Mouse (Mus musculus): ENCODE data around the gene Scn2b. TPM values are rescaled to one million over a fixed set of nuclear protein-coding genes. Genes with fewer than 3 reads are reported as not detected.

Gene Scn2b
- polyA plus RNA-seq, 1 experiment from 2014 or later, result 0.38 TPM

- no peak overlapping the region for H3K4me2 ChIP-seq
- no peak overlapping the region for H3K27ac ChIP-seq
- no peak for DNase-seq
- no peaks in the 10 kb centered on the region for H3K9me3 ChIP-seq (replicated peaks)
- H3K4me3 ChIP-seq (replicated peaks), result no peak overlapping the region
- peaks cover 24% of the 10 kb centered on the region for H3K27me3 ChIP-seq
- no peak for ATAC-seq (ENCODE audit: low read depth)
- H3K4me1 ChIP-seq (replicated peaks), result peaks cover 5% of the 10 kb centered on the region; the same call in 1 of the 2 replicates
- 47% methylated on average over 6 of the region's 6 CpGs for WGBS (ENCODE audit: insufficient replicate concordance)
- no peaks in the 10 kb centered on the region for H3K36me3 ChIP-seq
- H3K9ac ChIP-seq, result no peak overlapping the region
Observed at GRCm38 (mm10) chr9:45121001-45121400, 3.4 kb downstream of the Scn2b start.

GRCm38 (mm10) chr9:45121769-45122168, 4.2 kb downstream of the Scn2b start:
- ATAC-seq (ENCODE audit: low read depth), result no peak
- DNase-seq, result peak; percentile 10
- Histone ChIP-seq H3K9ac (no peak overlapping the region), H3K9me3 (replicated peaks) (no peaks in the 10 kb centered on the region), H3K4me1 (replicated peaks) (peaks cover 5% of the 10 kb centered on the region; the same call in 1 of the 2 replicates), H3K4me3 (replicated peaks) (no peak overlapping the region), H3K27ac (no peak overlapping the region), H3K36me3 (no peaks in the 10 kb centered on the region), H3K27me3 (peaks cover 16% of the 10 kb centered on the region), H3K4me2 (peak overlapping the region; percentile 29; the same call in 1 of the 2 replicates)
- WGBS (ENCODE audit: insufficient replicate concordance), result 6% methylated on average over 10 of the region's 10 CpGs

- Histone ChIP-seq H3K4me3 (replicated peaks) (no peak overlapping the region), H3K27ac (no peak overlapping the region), H3K36me3 (no peaks in the 10 kb centered on the region), H3K27me3 (peaks cover 11% of the 10 kb centered on the region), H3K9me3 (replicated peaks) (no peaks in the 10 kb centered on the region), H3K4me2 (peak overlapping the region; percentile 29; the same call in 1 of the 2 replicates), H3K9ac (no peak overlapping the region), H3K4me1 (replicated peaks) (peaks cover 5% of the 10 kb centered on the region; the same call in 1 of the 2 replicates)
- ATAC-seq (ENCODE audit: low read depth), result no peak
- no peak for DNase-seq
- WGBS (ENCODE audit: insufficient replicate concordance), result 24% methylated on average over 9 of the region's 9 CpGs
Observed at GRCm38 (mm10) chr9:45122209-45122761, 4.7 kb downstream of the Scn2b start.

- Histone ChIP-seq H3K27me3 (no peaks in the 10 kb centered on the region), H3K9ac (no peak overlapping the region), H3K36me3 (no peaks in the 10 kb centered on the region), H3K4me3 (replicated peaks) (no peak overlapping the region), H3K9me3 (replicated peaks) (no peaks in the 10 kb centered on the region), H3K27ac (no peak overlapping the region), H3K4me1 (replicated peaks) (peaks cover 5% of the 10 kb centered on the region; the same call in 1 of the 2 replicates), H3K4me2 (no peak overlapping the region)
- no peak for ATAC-seq (ENCODE audit: low read depth)
- no peak for DNase-seq
- WGBS (ENCODE audit: insufficient replicate concordance), result 76% methylated on average over 14 of the region's 14 CpGs
Observed at GRCm38 (mm10) chr9:45125211-45125610, 7.6 kb downstream of the Scn2b start.

DNA sequence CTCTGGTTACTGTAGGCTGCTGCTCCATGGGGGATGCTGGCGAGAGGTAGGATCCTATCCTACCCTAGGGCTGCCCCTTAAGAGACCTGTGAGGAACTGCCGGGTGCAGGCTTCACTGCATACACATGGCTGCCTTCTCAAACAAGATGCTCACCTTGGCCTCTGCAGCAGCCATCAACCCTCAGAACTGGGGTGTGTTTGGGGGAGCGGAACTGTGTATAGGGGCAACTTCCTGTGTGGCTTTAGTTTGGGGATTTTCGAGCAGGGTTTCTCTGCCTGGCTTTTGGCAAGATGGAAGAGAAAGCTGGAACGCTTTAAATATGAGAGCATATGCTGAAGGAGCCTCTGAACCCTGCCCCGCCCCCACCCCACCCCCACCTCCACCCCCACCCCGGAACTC, 9.4 kb downstream of the Scn2b start:
- Histone ChIP-seq H3K9me3 (replicated peaks) (no peaks in the 10 kb centered on the region), H3K4me3 (replicated peaks) (no peak overlapping the region), H3K27ac (no peak overlapping the region), H3K9ac (no peak overlapping the region), H3K4me1 (replicated peaks) (peaks cover 4% of the 10 kb centered on the region; the same call in 1 of the 2 replicates), H3K27me3 (no peaks in the 10 kb centered on the region), H3K36me3 (no peaks in the 10 kb centered on the region), H3K4me2 (no peak overlapping the region)
- 44% methylated on average over 7 of the region's 7 CpGs for WGBS (ENCODE audit: insufficient replicate concordance)
- ATAC-seq (ENCODE audit: low read depth), result no peak
- DNase-seq, result no peak

GRCm38 (mm10) chr9:45130119-45130518, 12.5 kb downstream of the Scn2b start:
- no peaks in the 10 kb centered on the region; the same call in 1 of the 2 replicates for H3K4me1 ChIP-seq (replicated peaks)
- H3K27ac ChIP-seq, result no peak overlapping the region
- ATAC-seq (ENCODE audit: low read depth) (no peak), DNase-seq (no peak)
- peaks cover 13% of the 10 kb centered on the region for H3K27me3 ChIP-seq
- no peak overlapping the region for H3K4me2 ChIP-seq
- no peaks in the 10 kb centered on the region for H3K9me3 ChIP-seq (replicated peaks)
- H3K36me3 ChIP-seq, result no peaks in the 10 kb centered on the region
- no peak overlapping the region for H3K9ac ChIP-seq
- 51% methylated on average over 3 of the region's 3 CpGs for WGBS (ENCODE audit: insufficient replicate concordance)
- no peak overlapping the region for H3K4me3 ChIP-seq (replicated peaks)

DNA sequence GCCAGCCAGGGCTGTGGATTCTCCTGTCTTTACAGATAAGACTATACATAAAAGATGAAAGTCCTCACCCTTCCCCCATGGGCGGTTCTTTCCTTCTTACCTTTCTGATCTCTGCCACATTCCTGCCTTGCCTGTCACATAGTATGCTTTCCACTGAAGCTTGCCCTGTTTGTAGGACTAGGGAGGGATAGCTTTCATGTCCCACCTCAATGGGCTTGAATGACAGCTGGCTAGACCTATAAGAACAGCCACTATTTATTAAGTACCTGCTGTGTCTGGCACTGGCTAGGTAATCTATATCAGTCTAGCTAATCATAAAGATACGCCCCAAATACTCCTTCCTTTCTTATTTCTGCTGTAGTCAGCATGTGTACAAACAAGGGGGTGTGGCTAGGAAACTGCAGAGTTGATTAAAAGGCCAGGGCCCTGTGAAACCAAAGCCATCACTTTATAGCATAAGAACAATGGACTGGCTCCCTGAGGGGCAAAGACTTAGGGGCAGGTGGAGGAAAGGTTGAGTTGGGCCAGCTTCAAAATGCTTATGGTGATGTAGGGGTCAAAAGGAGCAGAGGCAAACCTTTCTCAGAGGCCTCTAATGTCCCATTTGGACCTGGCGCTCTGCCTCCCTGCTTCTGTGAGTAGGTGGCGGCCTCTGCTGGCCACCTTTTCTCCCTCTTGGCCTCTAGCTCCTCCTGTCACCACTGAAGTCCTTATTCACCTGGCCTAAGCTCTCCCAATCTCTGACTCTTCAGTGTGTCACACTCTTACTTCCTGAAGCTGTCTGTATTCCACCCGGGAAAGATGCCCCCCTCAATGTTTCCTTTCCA, 16.1 kb downstream of the Scn2b start:
- Histone ChIP-seq H3K36me3 (no peaks in the 10 kb centered on the region), H3K27me3 (peaks cover 49% of the 10 kb centered on the region), H3K27ac (no peak overlapping the region), H3K4me3 (replicated peaks) (no peak overlapping the region), H3K4me1 (replicated peaks) (peaks cover 19% of the 10 kb centered on the region), H3K4me2 (no peak overlapping the region), H3K9me3 (replicated peaks) (no peaks in the 10 kb centered on the region), H3K9ac (no peak overlapping the region)
- 12% methylated on average over 5 of the region's 5 CpGs for WGBS (ENCODE audit: insufficient replicate concordance)
- DNase-seq (no peak), ATAC-seq (ENCODE audit: low read depth) (no peak)

- H3K36me3 ChIP-seq, result no peaks in the 10 kb centered on the region
- no peak overlapping the region for H3K9ac ChIP-seq
- H3K4me3 ChIP-seq (replicated peaks), result no peak overlapping the region
- H3K27me3 ChIP-seq, result peaks cover 77% of the 10 kb centered on the region
- DNase-seq (peak; percentile 6), ATAC-seq (ENCODE audit: low read depth) (peak; percentile 79)
- H3K27ac ChIP-seq, result peak overlapping the region; percentile 68
- no peaks in the 10 kb centered on the region for H3K9me3 ChIP-seq (replicated peaks)
- 13% methylated on average over 7 of the region's 7 CpGs for WGBS (ENCODE audit: insufficient replicate concordance)
- no peak overlapping the region for H3K4me2 ChIP-seq
- peaks cover 19% of the 10 kb centered on the region for H3K4me1 ChIP-seq (replicated peaks)
Observed at GRCm38 (mm10) chr9:45136442-45137169, 19.0 kb downstream of the Scn2b start.

DNA sequence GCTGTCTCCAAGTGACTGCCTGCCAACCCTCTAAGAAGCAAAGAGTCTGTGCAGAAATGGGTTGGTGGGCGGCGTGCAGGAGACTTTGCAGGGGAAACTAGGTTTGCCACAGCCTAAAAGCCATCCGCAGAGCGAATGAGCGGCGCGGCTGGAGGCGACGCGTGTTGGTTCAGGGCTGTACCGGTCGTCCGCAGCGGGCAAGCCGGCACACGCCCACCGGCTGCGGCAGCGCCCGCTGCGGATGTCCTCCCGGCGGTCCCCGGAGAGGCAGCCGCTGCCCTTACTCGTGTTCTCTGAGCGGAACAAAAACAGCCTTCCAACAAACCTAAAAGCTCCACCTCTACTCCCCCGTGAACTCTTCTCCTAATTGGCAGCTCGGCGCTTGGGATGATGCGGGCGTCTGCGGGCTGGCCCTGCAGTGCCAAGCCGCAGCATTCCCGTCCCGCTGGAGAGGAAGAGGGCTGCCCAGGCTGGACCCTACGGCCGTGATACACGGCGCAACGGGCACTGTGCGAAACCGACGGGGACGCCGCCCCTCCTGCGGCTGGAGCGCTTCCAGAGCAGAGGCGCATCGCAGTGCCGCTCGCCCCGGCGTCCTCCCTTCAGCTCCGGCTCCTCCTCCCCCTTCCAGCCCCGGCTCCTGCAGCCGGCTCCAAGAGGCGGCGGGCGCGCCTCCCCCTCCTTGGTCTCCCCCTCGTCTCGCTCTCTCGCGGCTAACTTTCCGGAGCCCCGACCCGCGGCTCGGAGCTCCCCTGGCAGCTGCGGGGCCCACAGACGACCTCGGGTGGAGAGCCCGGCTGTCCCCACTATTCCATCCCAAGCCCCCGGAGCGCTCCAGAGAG, 20.8 kb downstream of the Scn2b start, which contains the start of gene Scn4b:
Gene Scn4b, plus strand, starts transcription at position 205 of the 842 bp plus-strand sequence.
- 1% methylated on average over 76 of the region's 76 CpGs for WGBS (ENCODE audit: insufficient replicate concordance)
- Histone ChIP-seq H3K9me3 (replicated peaks) (no peaks in the 10 kb centered on the region), H3K4me1 (replicated peaks) (peaks cover 19% of the 10 kb centered on the region), H3K4me2 (peak within 1 kb of the TSS; percentile 66), H3K4me3 (replicated peaks) (peak within 1 kb of the TSS; percentile 49), H3K36me3 (no peaks in the 10 kb centered on the region), H3K27ac (no peak within 1 kb of the TSS), H3K27me3 (peaks cover 95% of the 10 kb centered on the region), H3K9ac (no peak within 1 kb of the TSS)
- ATAC-seq (ENCODE audit: low read depth) (no peak), DNase-seq (no peak)

DNA sequence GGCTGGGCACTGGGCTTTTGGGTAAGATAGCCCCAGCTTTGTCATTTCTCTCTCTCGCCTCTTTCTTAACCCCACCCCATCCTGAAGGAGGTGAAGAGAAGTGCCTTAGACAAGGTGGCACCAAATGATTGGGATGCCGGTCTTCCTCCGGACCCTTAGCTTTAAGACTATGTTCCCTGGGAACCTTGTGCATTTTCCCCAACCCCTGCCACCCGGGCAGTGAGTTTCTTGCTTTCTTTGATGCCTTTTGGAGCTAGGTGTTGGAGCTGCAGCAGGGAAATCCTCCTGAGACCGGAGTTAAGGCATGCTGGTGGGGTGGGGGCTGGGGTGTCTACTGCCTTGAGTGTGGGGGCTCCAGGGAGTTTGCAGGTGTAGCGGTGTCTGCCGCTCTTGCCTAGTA, 21.5 kb downstream of the Scn2b start:
- H3K27ac ChIP-seq, result no peak overlapping the region
- WGBS (ENCODE audit: insufficient replicate concordance), result 8% methylated on average over 7 of the region's 7 CpGs
- peaks cover 96% of the 10 kb centered on the region for H3K27me3 ChIP-seq
- ATAC-seq (ENCODE audit: low read depth) (no peak), DNase-seq (no peak)
- peaks cover 19% of the 10 kb centered on the region for H3K4me1 ChIP-seq (replicated peaks)
- no peak overlapping the region for H3K9ac ChIP-seq
- no peaks in the 10 kb centered on the region for H3K36me3 ChIP-seq
- H3K9me3 ChIP-seq (replicated peaks), result no peaks in the 10 kb centered on the region
- H3K4me3 ChIP-seq (replicated peaks), result peak overlapping the region; percentile 49
- H3K4me2 ChIP-seq, result peak overlapping the region; percentile 66

Measured in liver, embryonic 13.5 days (tissue).